Mouse (Mus musculus): ENCODE data around the gene Bpifb1.

- TF ChIP-seq POLR2A (IDR thresholded peaks at IDR 0.05; ENCODE audit: low read depth, low read length) (no peak), CTCF (IDR thresholded peaks at IDR 0.05; ENCODE audit: extremely low read depth, insufficient read depth, insufficient read length, insufficient replicate concordance) (no peak)
Observed at GRCm38 (mm10) chr2:154187468-154187867, 3.1 kb upstream of the Bpifb1 start.

All from spleen, adult 2 months (tissue).